Mouse (Mus musculus) Muller cell, postnatal 12 days (primary cell): ENCODE measurements at regions not wholly inside any gene's neighbourhood (a gene's known extent, or its start where the extent isn't known, plus 50 kb on each side); places are given as distances from the start of the nearest gene placed in this dataset.

Source experiments
- DNase-seq: peaks from one replicate; pipeline ENCODE4 v3.0.0-alpha.2; 2015; ENCODE audit errors: inconsistent ontology term

DNA sequence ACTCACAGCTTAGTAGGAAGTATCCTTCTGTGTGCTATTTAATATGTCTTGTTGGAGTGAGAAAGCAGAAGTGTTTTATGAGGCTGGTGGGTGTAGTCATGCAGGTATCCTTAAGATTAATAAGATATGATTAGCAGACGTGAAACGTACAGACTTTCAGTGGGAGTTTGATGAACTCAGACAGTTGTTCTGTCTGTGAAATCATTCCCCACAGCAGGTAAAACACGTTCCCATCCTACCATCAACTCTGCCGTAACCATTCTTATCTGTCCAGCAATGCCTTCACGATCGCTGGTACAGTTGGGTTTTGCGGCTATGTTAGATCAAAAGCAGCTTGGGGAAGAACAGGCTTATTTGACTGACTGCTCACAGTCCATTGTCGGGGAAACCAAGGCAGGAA, 332.3 kb downstream of the Med10 start:
- no peak for DNase-seq

DNA sequence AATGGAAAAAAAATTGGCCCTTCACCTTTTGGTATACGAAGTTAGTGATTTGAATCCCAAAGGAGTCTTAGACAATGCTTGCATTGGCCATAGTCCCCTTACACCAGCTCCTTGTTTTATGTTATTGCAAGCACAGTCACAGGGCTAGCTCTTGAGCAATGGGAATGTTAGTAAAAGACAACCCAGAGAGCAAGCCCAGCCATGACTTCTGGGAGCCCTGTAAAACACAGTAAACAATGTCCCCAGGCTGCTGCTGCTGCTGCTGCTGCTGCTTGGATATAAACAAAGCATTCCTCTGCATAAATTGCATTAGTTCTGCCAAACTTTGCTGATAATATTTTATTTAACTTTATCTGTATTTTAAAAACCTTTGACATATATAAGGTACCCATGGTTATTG, 334.0 kb downstream of the Med10 start:
- DNase-seq, result no peak

DNA sequence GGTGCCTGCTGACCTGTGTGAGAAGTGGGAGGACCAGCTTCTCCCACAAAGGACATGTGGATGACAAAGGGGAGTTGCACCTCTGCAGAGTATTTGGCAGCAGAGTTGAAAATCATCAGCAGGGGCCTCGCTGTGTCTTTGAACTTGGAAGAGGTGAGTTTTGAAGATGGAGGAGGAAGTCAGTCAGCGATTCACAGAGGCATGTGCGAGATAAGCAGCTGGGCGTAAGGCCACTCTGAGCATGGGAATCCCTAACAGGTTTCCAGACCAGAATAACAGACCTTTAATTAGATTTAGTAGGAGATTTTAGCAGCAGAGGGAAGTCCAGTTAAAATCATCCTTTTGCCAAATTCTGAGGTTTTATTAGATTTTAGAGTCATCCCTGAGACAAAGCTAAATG, 342.3 kb downstream of the Med10 start:
- no peak for DNase-seq

DNA sequence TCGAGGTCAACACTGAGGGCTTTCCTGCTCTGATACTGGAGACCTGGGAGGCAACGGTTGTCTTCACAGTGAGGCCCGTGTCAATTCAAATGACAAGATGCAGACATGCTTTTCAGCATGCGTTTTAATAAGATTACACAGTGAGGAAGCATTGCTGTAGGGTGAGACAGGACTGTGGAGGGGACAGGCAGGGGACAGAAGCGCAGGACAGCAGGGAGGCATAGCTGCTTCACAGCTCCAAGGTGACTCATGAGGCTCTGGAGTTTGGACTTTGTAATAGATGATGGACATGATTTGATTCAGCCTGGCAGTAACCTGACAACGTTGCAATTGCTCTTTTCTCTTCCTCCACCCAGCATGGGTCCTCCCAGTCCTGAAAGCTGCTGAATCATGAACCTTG, 343.3 kb downstream of the Med10 start:
- peak; percentile 59 for DNase-seq

DNA sequence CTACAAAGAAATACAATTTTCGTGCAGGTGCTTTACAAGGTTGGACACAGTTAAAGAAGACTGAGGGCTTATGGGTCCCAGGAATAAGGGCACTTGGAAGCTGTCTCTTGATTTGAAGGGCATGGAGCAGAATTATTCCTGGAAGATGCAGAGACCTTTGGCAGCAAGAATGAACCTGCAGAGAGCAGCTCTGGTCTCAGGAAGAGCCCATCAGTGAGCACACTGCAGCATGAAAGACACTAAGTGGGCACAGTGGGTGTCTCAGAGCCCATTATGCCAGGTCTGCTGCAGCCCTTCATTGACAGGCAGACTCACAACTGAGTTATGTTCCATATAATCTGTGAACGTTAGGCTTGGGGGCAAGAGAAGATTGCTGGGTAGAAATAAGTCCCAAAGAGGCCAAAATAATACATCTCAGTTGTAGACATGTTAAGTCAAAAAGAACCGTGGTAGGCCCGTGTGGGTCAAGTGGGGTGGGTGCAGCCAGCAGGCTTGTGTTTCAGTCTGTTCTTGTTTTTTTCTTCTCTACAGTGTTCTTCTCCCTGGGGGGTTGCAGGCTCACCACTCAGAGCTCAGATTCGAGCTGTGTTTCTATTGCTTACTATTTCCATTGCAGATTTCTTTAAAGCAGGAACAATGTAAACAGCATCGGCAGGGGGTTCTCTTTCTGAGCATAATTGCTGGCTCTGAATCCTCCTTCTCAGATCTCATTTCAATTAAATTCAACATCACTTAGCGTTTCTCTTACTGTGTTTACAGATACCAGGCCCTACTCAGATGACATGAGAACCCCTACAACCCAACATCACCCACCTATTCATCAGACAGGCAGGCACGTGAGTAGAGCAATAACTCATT, 347.1 kb downstream of the Med10 start:
- DNase-seq, result no peak

DNA sequence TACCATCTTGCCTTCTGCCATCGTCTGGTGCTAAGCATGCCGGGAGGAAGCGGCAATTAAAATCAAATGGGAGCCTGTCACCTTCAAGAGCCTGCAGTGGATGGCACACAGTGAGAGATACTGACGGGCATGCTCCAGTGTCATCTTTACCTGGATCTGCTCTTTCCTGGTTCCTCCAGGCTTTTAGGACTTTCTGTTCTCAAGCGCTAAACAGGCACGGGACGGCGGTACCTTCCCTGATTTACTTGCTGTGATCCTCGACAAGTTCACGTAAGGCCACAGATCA, 347.6 kb downstream of the Med10 start:
- no peak for DNase-seq

DNA sequence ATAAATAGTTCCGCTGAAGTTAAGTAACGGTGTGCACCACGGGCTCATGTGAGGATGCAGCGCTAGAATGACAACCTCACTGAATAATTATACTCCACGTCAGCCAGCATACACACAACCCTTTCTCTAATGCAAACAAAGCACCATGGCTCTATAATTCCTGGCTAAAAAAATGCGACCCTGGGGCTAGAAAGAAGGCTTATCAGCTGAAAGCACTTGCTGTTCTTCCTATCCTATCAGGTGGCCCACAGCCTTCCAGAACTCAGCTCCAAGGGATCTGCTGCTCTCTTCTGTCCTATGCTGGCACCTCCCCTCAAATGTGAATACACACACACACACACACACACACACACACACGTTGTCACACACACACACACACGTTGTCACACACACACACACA, 350.9 kb downstream of the Med10 start:
- no peak for DNase-seq

DNA sequence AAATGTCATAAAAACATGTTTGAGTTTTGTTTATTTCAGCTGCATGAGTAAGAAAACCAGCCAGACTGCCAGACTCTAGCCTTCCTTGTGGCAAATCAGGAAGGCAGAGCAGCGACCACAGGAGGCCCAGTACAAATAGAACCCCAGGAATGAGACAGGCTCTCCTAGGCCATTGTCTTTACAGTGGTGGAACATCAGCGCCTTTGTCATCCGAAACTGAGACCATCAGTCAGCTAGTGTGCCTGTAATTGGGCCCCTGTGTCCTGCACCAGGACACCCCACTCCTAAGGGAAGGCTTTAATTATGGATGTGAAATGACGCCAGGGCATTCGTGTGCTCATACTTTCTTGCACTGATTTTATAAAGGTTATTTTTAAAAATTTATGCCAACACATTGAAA, 353.4 kb downstream of the Med10 start:
- DNase-seq, result no peak

DNA sequence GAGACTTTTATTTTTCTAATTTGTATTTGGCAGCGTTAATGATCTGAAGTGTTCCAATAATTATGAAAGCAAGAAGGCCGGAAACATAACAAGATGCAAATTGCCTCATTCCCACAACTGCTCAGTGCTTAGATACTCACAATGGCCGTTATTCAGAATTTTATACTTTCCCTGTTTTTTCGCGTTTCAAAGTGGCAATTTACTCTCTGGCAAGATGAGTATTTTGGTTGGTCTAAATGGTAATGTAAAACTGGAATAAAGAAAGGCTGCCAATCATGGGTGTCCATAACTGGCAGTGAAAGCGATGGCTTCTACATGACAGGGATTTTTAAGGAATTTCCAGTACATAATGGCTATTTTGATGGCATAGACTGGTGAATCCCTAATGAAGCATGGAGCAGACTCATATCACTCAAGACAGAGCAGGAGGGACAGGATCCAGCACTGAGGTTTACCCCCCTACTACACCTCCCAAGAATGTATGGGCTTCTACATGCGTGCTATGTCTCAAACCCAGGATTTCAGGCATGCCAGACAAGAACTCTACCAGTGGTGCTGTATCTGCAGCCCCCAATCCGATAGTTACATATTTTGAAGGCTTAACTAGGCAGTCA, 354.9 kb downstream of the Med10 start:
- DNase-seq, result no peak

DNA sequence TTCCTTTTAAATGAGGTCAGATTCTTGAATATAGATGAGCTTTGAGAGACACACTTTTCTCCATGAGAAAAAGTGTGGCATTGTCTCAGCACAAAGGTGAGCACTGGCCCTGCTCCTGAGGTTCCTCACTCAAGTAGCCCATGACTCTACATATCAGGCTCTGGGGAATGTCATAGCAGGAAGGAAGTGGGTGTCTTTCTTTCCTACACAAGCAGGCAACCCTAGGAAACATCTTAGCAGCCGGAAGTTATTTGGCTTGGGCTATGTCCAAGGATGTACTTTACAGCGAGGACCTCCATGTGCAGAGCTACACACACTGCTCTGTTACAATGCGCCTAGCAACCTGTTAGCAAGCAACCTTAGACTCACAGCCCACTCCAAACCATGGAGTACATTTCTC, 356.9 kb downstream of the Med10 start:
- DNase-seq, result no peak

DNA sequence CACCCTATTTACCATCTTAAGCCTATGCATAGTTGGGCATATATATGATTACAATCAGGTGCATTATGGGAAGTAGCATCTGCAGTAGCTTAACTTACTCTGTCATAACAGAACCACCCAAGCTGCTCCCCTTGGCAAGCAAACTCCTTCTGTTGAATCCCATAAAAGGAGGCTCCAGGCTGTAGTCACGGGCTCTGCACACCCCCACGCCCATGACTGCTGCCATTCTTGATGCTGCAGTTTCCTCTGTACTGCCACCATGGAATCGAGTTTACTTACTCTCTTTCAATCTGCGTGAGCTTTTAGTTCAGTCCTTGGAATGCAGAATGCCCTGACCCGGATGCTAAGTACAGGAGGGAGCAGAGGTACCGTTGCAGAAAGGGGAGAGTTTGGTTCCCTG, 357.4 kb downstream of the Med10 start:
- no peak for DNase-seq

DNA sequence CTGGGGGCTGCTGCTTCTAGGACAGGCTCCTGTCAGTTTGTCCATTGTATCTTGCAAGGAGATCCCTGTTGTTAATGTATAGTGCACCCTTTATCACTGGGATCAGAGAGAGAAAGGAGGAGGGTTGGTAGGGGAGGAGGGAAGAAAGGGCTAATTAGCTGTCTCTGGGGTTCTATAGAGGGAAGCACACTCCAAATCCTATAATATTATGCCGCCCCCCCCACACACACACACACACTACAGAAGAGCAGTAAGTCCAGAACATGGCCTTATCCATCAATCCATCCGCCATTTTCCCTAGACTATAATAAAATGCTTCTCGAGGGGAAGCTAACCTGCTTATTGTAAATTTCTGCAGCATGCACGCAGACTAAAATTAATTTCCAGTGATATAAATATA, 359.9 kb downstream of the Med10 start:
- no peak for DNase-seq

DNA sequence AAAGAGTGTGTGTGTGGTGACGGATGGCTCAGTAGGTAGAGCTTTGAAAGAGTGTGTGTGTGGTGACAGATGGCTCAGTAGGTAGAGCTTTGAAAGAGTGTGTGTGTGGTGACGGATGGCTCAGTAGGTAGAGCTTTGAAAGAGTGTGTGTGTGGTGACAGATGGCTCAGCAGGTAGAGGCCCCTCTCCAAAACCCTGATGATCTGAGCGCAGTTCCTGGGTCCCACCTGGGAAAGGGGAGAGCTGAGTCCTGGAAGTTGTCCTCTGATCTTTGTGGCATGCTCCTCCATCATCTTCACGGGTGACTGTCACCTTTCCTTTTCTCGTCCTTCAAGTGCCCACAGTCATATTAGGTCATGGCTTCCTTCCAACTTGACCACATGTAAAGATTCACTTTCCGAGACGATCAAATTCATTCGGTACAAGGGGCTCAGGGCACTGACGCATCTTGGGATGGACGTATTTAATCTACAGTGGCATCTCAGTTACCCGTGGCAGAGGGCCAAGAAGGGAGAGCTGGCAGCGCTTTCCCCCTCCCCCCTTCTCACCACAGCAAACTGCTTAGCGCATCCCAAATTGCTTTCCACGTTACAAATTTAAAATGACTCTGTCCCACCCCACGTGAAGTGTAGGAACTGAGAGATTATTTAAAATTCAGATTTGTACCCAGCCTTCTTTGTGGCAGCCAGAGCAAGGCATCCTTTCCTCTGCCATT, 363.5 kb downstream of the Med10 start:
- peak; percentile 10 for DNase-seq

DNA sequence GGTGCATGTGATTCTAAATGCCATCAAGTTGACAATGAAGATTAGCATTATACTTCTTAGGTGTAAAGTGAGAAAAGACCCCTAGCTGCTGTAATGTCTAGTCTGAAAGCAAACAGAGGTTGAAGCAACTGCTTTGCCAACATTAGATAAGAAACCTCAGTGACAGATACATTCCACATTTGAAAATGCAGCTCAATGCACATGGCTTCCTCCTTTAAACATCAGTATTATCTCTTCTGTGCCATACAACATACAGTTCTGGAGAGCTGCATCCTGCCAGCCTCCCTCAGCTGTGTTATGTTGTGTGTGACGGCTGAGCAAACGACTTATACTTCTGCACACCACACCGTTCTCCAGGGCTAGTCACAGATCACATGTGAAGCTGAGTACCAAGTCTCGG, 365.6 kb downstream of the Med10 start:
- DNase-seq, result no peak

DNA sequence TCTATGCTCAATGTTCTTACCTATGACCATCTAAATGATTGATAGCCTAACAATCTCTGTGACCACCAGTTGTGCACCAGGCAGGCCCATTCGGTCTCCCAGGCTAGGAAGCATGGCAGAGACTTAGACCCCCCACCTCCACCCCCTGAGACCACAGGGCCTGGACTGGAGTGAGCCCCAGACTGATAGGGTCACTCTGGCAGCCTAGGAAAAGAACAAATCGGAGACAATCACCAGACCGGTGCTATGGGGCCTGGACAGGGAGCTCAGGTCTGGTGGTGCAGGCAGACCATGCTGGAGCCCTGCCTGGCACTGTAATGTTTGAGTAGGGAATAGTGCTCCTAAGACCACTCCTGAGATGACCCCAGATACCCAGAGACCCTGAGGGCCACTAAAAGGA, 366.7 kb downstream of the Med10 start:
- no peak for DNase-seq

DNA sequence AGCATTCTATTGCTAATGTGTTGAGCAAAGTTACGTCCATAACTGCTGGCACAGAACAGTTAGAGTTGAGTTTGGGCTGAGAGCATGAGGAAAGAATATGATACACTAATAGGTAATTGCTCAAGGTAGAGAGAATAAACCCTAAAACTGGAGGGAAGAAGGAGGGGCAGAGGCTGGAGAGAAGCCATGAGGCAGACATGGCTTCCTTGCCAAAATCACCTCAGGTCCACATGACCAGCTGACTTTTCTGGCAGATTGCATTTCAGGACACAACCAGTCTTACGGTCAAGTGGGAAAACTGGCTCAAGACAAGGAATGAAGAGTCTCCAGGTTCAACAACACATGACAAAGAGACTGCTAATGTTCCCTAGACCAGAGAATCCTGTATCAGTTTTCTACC, 374.9 kb downstream of the Med10 start:
- no peak for DNase-seq

DNA sequence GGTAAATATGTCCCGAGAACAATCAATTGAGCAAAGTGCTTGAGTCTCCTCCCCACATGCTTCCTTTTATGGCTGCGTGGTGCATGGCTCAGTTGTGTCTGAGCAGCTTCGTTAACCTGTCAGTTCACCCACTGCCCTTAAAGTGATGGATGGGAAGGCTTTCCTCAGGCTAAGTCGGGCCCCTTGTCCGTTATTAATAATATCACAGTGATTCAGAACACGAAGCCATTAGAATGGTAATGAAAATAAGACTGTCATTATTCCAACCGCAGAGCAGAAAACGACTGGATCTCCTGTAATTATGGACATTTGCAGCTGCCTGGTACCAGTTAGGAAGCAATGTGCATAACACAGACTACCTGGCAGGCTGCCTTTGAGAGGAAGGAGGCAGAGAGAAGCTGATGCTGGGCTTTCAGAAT, 375.9 kb downstream of the Med10 start:
- no peak for DNase-seq

DNA sequence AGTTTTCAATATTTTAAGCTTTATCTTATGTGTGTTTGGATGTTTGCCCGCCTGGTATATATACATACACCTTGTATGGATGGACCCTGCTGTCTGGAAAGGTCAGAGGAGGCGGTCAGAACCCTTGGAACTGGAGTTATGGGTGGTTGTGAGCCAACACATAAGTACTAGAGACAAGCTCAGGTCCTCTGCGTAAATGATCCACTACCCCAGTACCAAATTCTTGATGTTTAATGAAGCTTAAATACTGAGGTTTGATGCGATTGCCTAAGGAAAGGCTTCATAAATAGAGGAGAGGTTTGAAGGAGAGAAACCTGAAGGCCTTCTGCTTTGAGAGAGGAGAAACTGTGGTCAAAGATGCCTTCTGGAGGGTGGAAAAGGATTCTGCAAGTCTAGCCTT, 388.8 kb downstream of the Med10 start:
- peak; percentile 63 for DNase-seq

DNA sequence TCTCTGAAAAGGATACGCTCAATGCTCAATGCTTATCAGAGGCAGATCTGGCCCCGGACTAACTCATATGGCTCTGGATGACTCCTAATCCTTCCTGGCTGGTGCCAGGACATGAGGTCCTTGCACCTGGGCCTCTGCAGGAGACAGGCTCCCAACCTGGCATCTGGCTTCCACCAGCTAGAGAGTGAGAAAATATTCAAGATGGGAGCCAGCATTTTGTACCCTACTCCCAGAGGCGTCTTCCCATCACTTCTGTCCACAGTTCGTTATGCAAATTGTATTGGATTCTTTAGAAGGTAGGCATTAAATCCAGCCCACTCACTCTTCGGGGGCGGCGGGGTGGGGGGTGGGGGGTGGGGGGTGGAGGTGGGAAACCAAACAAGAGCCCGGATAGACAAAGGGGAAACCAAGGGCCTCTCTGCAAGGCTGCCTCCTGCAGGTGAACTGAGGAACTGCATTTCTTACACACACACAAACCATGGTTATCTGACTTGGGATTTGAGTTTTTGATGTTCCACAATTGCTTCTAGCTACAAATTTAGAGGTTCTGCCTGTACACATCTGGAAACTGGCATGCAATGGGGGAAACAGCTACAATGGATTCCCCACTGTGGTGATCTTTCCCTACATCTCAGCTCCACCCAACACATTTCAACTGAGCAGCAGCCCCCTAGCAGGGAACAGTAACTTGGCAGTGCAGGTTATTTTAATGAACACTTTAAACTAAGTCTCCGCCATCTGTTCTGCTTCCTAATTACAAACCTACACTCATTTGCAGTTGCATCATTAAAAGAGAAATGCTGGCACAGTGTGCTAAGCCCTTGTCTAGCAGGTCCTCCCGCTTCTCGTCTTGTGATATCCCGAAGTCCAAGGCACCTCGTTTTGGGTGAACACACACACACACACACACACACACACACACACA, 390.2 kb downstream of the Med10 start:
- DNase-seq, result no peak

DNA sequence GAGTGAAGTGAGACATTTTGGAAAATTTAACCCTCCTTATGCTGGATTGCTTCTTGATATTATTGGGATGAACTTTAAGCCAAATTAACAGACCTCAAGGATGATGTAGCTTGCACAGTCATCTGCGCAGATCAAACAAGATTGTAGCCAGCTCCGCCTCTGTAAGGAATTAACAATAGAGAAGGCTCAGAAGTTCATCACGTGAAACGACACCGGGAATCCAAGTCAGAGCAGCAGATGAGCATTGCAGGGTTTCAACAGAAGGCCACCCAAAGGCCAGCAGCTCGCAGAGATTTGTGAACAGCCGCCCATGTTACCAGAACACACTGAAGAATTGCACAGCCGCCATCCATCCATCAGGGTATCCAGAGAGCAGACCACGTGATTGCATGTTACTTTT, 391.1 kb downstream of the Med10 start:
- DNase-seq, result no peak

DNA sequence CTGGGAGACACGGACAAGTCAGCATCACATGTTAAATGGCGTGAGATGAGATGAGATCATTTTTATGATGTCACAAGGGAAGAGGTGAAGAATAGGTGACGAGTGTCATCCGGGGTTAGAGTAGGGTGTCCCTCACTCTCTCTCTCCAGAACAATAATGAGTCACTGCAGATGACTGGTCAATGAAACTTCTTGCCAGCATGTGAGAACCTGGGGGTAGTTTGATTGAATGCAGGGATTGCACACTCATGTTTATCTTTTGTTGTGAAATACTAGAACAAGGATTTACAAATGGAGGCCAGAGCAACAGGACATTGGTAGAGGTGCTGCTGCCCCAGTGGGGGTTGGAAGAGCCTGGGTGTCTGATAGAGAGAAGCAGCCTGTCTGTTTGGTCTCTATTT, 393.7 kb downstream of the Med10 start:
- peak; percentile 15 for DNase-seq

DNA sequence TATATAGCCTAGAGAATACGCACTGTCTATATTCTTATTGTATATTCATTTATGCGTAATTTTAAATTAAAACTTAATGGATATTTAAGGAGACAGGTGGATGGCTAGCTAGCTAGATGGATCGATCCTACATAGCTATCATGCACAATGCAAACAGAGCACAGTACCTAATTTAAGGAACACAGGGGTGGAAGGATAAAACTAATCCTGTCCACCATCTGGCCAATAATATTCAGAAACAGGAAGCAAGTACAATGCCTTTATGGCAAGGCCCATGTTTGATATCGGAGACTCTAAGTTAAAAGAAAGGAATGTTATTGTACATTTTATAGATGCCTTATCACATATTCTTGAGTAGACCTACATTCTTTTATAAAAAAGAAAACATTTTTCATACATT, 396.4 kb downstream of the Med10 start:
- no peak for DNase-seq
